Mouse (Mus musculus) forebrain, embryonic 10.5 days (tissue): ENCODE measurements around the gene Usp28. TPM values are rescaled to one million over a fixed set of nuclear protein-coding genes. Genes with fewer than 3 reads are reported as not detected.

Source experiments
- DNase-seq: peaks from one replicate; pipeline ENCODE4 v3.0.0-alpha.2; 2017; ENCODE audit warnings: low spot score; ENCODE audit errors: extremely low spot score
- H3K27ac ChIP-seq: fragments of 300-500 bp; sonication (generic); 2 replicates; pipeline ENCODE4 v1.5.1; 2016; ENCODE audit warnings: mild to moderate bottlenecking
- H3K27me3 ChIP-seq: fragments of 300-500 bp; sonication (generic); 2 replicates; pipeline ENCODE4 v1.6.1; 2016; ENCODE audit warnings: mild to moderate bottlenecking; ENCODE audit not compliant: poor library complexity, severe bottlenecking
- H3K36me3 ChIP-seq: fragments of 300-500 bp; sonication (generic); replicated peaks from 2 replicates; pipeline ENCODE4 v1.6.1; 2016; ENCODE audit warnings: mild to moderate bottlenecking, moderate library complexity
- H3K4me1 ChIP-seq: fragments of 300-500 bp; sonication (generic); 2 replicates; pipeline ENCODE4 v1.6.1; 2016
- H3K4me3 ChIP-seq: fragments of 300-500 bp; sonication (generic); 2 replicates; pipeline ENCODE4 v1.5.1; 2016; ENCODE audit warnings: mild to moderate bottlenecking, moderate library complexity
- H3K9me3 ChIP-seq: fragments of 300-500 bp; sonication (generic); 2 replicates; pipeline ENCODE4 v1.6.1; 2016; ENCODE audit warnings: mild to moderate bottlenecking, moderate library complexity
- WGBS: fragments of 180-500 bp; shearing (Covaris S2); methylation state at CpG from one replicate; pipeline ENCODE4 v1.1.7; 2016; 5-methylcytosine and 5-hydroxymethylcytosine counted together
- polyA plus RNA-seq: library from polyadenylated mRNA; unstranded; fragments of >200 nt; fragmentation: Nextera tagmentation; extraction: Ambion mirVana; gene quantifications from 2 replicates; pipeline ENCODE4 v1.2.1, GENCODE M21; 2016

Usp28 gene
- polyA plus RNA-seq, 1 experiment from 2014 or later = 56.4 TPM

DNA sequence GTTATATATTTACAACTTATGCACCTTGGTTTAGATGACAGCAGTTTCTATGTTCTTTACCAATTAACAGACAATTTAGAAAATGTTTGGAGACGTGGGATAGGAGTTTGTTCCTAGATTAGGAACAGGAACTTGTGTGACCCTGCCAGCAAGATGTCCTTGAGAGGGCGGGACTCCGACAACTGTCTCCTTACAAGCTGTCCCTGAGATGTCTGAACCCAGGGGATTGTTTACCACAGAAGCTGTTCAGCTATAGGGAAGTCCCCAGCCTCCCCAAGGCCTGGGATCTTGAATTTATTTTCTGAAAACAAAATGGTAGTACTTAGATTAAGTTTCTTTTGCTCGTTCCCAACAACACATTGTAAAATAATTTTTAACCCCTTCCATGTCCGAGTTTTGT lies 65.7 kb downstream of the Usp28 start:
- DNase-seq = no peak
- Histone ChIP-seq H3K27me3 (no peaks in the 10 kb centered on the region), H3K27ac (no peak overlapping the region), H3K4me1 (peaks cover 5% of the 10 kb centered on the region), H3K4me3 (no peak overlapping the region), H3K9me3 (no peaks in the 10 kb centered on the region), H3K36me3 (no peaks in the 10 kb centered on the region)
- WGBS = 82% methylated on average over 5 of the region's 5 CpGs

DNA sequence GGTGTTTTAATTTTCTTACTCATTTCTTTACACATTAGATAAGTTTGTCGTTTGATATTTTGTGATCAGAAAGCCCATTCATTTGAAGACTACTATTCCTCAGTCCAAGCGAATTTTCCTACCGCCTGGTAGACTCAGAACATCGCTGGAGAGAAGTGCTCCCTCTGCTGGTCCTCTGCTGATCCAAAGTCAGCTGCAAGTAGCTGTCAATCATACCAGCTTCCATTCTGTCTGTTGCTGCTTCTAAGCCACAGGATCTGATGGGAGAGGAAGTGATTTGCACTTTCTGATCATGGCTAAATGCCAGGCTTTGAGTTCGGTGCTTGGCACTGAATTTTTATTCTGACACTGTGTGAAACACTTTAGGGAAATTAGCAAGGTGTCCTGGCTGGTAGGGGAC lies 66.2 kb downstream of the Usp28 start:
- WGBS = 22% methylated on average over 5 of the region's 5 CpGs
- DNase-seq = peak; percentile 45
- Histone ChIP-seq H3K4me1 (peaks cover 10% of the 10 kb centered on the region), H3K4me3 (no peak overlapping the region), H3K27ac (no peak overlapping the region), H3K27me3 (no peaks in the 10 kb centered on the region), H3K9me3 (no peaks in the 10 kb centered on the region), H3K36me3 (no peaks in the 10 kb centered on the region)

DNA sequence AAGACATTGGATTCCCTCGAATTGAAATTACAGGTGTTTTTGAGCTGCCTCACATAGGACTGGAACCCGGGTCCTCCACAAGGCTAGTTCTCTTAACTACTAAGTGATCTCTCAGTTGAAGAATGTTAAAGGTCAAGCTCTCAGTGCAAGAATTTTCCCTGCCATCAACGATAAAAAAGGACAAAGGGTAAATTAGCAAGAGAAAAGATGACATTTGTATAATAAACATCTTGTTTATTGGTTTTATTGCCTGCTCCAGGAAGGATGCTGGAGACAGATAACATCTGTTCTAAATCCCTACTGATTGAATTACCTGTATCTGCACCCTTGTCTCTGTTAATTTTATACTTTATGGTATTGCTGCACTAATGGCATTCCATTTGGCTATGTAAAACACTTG lies 68.9 kb downstream of the Usp28 start:
- peaks cover 14% of the 10 kb centered on the region for H3K36me3 ChIP-seq
- H3K27me3 ChIP-seq = no peaks in the 10 kb centered on the region
- DNase-seq = no peak
- WGBS = 87% methylated on average over 3 of the region's 3 CpGs
- no peaks in the 10 kb centered on the region for H3K9me3 ChIP-seq
- no peak overlapping the region for H3K4me3 ChIP-seq
- no peak overlapping the region for H3K27ac ChIP-seq
- peaks cover 18% of the 10 kb centered on the region for H3K4me1 ChIP-seq

DNA sequence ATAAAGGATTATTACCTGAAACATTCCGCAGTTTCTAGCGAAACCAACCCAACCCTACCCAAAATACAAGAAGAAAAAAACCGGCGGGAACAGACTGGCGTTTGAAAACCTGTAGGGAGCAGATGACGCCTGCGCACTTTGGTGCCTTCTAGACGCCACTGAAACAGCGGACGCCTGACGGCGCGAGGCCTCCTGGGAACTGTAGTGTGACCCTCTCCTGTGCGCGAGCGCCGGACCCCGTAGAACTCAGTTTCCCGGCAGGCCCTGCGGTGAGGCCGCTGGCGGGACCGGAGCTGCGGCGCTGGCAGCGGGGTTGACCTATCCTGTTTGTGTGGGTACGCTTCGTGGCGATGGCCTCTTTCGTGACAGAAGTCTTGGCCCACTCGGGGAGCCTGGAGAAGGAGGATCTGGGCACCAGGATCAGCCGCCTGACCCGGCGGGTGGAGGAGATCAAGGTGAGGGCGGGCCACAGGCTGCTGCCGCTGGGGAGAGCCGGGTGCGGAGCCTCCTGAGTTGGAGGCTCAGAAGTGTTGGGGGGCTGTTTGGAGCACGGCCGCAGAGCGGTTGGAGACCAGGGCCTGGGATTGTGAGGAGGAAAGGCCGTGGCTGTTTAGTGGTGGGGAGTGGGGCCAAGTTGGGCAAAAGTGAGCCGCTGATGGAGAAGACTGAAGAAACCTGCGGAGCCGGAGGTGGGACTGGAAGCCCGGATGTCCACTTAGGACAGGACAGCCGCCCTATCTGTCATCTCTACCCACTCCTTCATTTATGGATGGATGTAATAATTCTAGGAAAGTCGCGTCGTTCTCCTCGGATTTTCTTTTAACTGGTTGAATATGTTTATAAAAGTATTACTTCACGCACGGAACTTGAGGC lies 70.4 kb downstream of the Usp28 start, which contains the start of gene Zw10:
Gene Zw10 (plus strand): TSS at position 281 of the 873 bp plus-strand sequence.
- Histone ChIP-seq H3K27me3 (no peaks in the 10 kb centered on the region), H3K4me3 (peak within 1 kb of the TSS; percentile 90), H3K4me1 (peaks cover 18% of the 10 kb centered on the region), H3K9me3 (no peaks in the 10 kb centered on the region), H3K36me3 (peaks cover 26% of the 10 kb centered on the region), H3K27ac (peak within 1 kb of the TSS; percentile 88)
- WGBS = under 1% methylated on average over 53 of the region's 53 CpGs
- DNase-seq = peak; percentile 95

DNA sequence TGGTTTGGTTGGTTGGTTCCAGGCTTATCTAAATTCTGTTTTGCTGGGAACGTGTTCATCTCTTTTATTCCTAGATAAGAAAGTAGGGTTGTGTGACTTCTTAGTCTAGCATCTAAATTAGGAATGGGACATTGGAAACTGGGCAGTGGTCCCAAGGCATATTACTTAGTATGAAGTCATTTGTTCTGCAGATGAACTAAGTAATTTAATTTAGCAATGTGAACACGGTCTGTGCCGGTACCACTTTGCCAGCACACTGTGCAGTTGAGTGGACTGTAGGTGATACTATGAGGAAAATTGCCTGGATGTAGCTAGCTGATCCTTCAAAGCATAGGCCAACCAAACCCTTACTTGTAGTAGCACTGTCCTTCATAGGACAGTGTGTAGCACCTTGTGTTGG lies 91.7 kb downstream of the Usp28 start:
- Histone ChIP-seq H3K27ac (no peak overlapping the region), H3K4me1 (no peaks in the 10 kb centered on the region), H3K4me3 (no peak overlapping the region), H3K36me3 (peaks cover 88% of the 10 kb centered on the region), H3K27me3 (no peaks in the 10 kb centered on the region), H3K9me3 (no peaks in the 10 kb centered on the region)
- DNase-seq = no peak
- WGBS = 93% methylated on average over 3 of the region's 3 CpGs

DNA sequence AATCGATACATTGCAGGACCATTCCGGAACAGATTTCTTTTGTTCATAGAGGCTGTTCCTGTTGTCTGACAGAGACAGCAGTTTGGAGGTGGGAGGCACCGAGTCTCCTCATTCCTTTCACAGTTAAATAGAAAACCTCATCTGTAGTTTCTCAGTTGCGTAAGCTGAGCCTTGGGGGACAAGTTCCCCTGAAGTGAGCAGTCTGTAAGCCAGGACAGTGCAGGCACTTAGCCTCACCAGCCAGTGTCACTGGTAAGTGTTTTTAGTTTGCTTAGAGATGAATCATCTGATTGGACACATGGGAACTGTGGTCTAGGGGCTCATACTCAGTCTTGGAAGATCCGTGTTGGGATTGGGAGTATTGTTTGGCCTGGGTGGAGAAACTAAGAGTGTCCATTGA lies 95.9 kb downstream of the Usp28 start, which contains the start of gene Tmprss5:
Gene Tmprss5 (plus strand): TSS at position 154 of the 400 bp plus-strand sequence.
- H3K27ac ChIP-seq = no peak within 1 kb of the TSS
- H3K27me3 ChIP-seq = 0 out of 2 replicates have a peak, but pooled peaks cover under 1% of the 10 kb centered on the region
- peaks cover 48% of the 10 kb centered on the region for H3K36me3 ChIP-seq
- DNase-seq = no peak
- WGBS = 72% methylated on average over 5 of the region's 5 CpGs
- H3K4me1 ChIP-seq = no peaks in the 10 kb centered on the region
- no peaks in the 10 kb centered on the region for H3K9me3 ChIP-seq
- H3K4me3 ChIP-seq = no peak within 1 kb of the TSS

DNA sequence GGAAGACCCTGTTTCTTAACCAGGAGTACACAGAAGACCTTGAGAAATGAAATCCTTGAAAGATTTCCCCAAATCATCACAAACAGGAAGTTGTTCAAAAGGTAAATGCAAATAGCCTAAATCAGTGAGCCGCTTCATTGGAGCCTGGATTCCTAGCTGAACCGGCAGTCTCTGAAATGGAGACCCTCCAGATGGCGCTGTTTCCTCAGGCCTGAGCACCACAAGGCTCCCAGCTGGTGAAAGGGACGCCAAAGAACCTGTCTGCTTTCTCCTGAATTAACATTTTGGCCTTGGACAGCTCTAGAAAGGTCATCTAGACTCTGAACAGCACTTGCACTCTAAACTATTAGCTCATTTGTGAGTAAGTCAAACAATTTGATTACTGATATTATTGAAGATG lies 96.4 kb downstream of the Usp28 start:
- Histone ChIP-seq H3K4me1 (no peaks in the 10 kb centered on the region), H3K9me3 (no peaks in the 10 kb centered on the region), H3K4me3 (no peak overlapping the region), H3K27ac (no peak overlapping the region), H3K36me3 (peaks cover 43% of the 10 kb centered on the region), H3K27me3 (peaks cover 5% of the 10 kb centered on the region)
- 13% methylated on average over 4 of the region's 4 CpGs for WGBS
- DNase-seq = peak; percentile 68

DNA sequence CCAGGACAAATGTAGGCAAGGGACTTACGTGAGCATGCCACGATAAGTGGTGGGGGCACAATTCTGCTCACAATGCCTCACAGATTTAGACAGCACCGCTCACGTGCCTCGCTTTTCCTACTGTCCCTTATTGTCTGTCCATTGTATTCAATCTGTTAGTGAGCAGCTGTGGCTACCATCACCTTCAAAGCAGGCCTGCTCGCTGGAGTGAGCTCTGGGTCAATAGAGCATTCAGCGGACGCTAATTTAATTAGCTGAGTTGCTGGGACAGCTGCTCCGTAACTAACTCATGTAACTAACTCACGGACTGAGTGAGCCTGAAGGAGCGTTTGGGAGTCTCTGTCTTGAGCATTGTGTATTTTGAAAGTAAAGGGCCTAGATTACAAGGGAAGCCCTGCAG lies 102.1 kb downstream of the Usp28 start:
- no peak for DNase-seq
- H3K27ac ChIP-seq = no peak overlapping the region

More for the DNA sequence above, 102.1 kb downstream of the Usp28 start:
- H3K27me3 ChIP-seq = peaks cover 7% of the 10 kb centered on the region
- WGBS = 21% methylated on average over 11 of the region's 11 CpGs
- H3K36me3 ChIP-seq = no peaks in the 10 kb centered on the region
- no peaks in the 10 kb centered on the region for H3K9me3 ChIP-seq
- no peak overlapping the region for H3K4me3 ChIP-seq
- peaks cover 18% of the 10 kb centered on the region for H3K4me1 ChIP-seq

Other genes with a start within 250 kb of the Usp28 start
- gene Zbtb16, start 149.2 kb upstream of the Usp28 start, polyA plus RNA-seq = 27.0 and 29.1 TPM in 2 replicates
- 0.55 and 0.73 TPM in 2 replicates for gene Htr3a, start 74.3 kb upstream of the Usp28 start, polyA plus RNA-seq
- 1.6 and 1.8 TPM in 2 replicates for gene Htr3b, start 20.4 kb upstream of the Usp28 start, polyA plus RNA-seq
- gene Zw10, start 70.2 kb downstream of the Usp28 start, polyA plus RNA-seq = 60.5 and 61.9 TPM in 2 replicates
- gene Tmprss5, start 95.9 kb downstream of the Usp28 start, polyA plus RNA-seq = 0.71 and 0.76 TPM in 2 replicates